Mouse (Mus musculus): ENCODE data around the gene Sgsh. TPM values are rescaled to one million over a fixed set of nuclear protein-coding genes. Genes with fewer than 3 reads are reported as not detected.

Gene Sgsh
- 10.8 TPM for polyA plus RNA-seq (2017; shearing (Covaris generic))

GRCm38 (mm10) chr11:119355443-119356385, at the start of gene Sgsh, which contains the start of gene Slc26a11:
Sgsh (minus strand) TSS chr11:119355536.
Slc26a11 (plus strand) TSS chr11:119355557.

GRCm38 (mm10) chr11:119392800-119393482, 37.6 kb upstream of the Sgsh start, which contains the start of gene Rnf213:
Rnf213 (plus strand) TSS chr11:119393100.

GRCm38 (mm10) chr11:119307658-119307867, 47.8 kb downstream of the Sgsh start, which contains the start of gene Card14:
Card14 (plus strand) TSS chr11:119307768.

GRCm38 (mm10) chr11:119299391-119300245, 55.7 kb downstream of the Sgsh start, which contains the start of gene Eif4a3:
Eif4a3 (minus strand) TSS chr11:119300089.

Other genes with a start within 250 kb of the Sgsh start
- 0.15 TPM for gene Tbc1d16, start 127.0 kb downstream of the Sgsh start, polyA plus RNA-seq (2017; shearing (Covaris generic))
- gene Ccdc40, start 127.0 kb downstream of the Sgsh start, polyA plus RNA-seq (2017; shearing (Covaris generic)), result 1.9 TPM
- gene Gaa, start 87.6 kb downstream of the Sgsh start, polyA plus RNA-seq (2017; shearing (Covaris generic)), result 38.9 TPM
- 293 TPM for gene Eif4a3, start 55.4 kb downstream of the Sgsh start, polyA plus RNA-seq (2017; shearing (Covaris generic))
- gene Card14, start 47.8 kb downstream of the Sgsh start, polyA plus RNA-seq (2017; shearing (Covaris generic)), result not detected
- 57.1 TPM for gene Slc26a11, start within 50 bp of the Sgsh start, polyA plus RNA-seq (2017; shearing (Covaris generic))
- gene Rnf213, start 37.6 kb upstream of the Sgsh start, polyA plus RNA-seq (2017; shearing (Covaris generic)), result 16.0 TPM
- 12.9 TPM for gene Endov, start 135.8 kb upstream of the Sgsh start, polyA plus RNA-seq (2017; shearing (Covaris generic))
- 0.09 TPM for gene Nptx1, start 192.2 kb upstream of the Sgsh start, polyA plus RNA-seq (2017; shearing (Covaris generic))
- 33.1 TPM for gene Rptor, start 247.4 kb upstream of the Sgsh start, polyA plus RNA-seq (2017; shearing (Covaris generic))

Measured in effector memory CD4-positive, alpha-beta T cell, adult 5 months (primary cell).